Comparison of ENCODE assay signal across 25 mouse cellular contexts in the genomic region with DNA sequence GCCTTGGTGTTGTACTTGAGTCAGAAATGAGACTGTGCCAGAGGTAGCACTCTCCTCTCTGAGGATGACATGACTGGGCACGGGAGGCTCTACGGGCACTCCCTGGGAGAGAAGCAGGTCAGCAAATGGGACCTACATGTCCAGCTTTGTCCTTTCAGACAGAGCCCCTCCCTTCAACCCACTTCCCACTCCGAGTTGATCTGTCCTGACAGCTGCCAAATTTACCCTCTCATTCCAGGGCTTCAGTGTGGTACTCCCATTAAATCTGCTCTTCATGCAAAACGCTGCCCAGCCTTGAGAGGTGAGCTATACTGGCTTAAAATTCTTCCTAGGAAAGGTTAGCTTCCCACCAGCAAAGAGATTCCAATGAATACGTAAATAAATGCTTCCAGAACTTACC.
DNase-seq lines count a peak whose midpoint lies in the region; ATAC-seq and TF ChIP-seq lines count a peak whose summit lies in the region.
"Had no signal": no experiment of that assay in that cellular context is flagged by ENCODE, and none has a peak within 500 bp of the region (broad histone marks: within the 10 kb centered on the region; RNA-seq: fewer than 3 reads in every experiment).

No protein-coding gene starts in this region.

- no peak for TF ChIP-seq POLR2A in myocyte (IDR thresholded peaks at IDR 0.05; ENCODE audit: insufficient read length, low read depth)

- H3K79me2 ChIP-seq in myocyte (ENCODE audit: control insufficient read depth, insufficient read depth), result no peaks in the 10 kb centered on the region

- no peak overlapping the region for H3K27ac ChIP-seq in heart, embryonic 12.5 days (ENCODE audit: poor library complexity, severe bottlenecking)
- no peak overlapping the region for H3K27ac ChIP-seq in heart, embryonic 14.5 days (replicated peaks in 1 of 2; ENCODE audit: control insufficient read depth in 1 of 2, insufficient read depth in 1 of 2, low read depth in 2 of 2, low read length in 2 of 2)
- H3K27ac ChIP-seq in hindbrain, embryonic 10.5 days, result no peak overlapping the region
- H3K27ac ChIP-seq in neural tube, embryonic 15.5 days (replicated peaks), result no peak overlapping the region
- H3K27ac ChIP-seq: embryonic facial prominence, embryonic 12.5 days; embryonic facial prominence, embryonic 15.5 days; forebrain, embryonic 10.5 days; forebrain, embryonic 13.5 days; forebrain, embryonic 15.5 days had no signal

- H3K27me3 ChIP-seq in heart, embryonic 12.5 days (replicated peaks), result no peaks in the 10 kb centered on the region
- no peaks in the 10 kb centered on the region for H3K27me3 ChIP-seq in heart, embryonic 14.5 days (ENCODE audit: control insufficient read depth, insufficient read depth, low read length)
- no peaks in the 10 kb centered on the region for H3K27me3 ChIP-seq in myocyte (ENCODE audit: control insufficient read depth, insufficient read depth, insufficient read length)
- peaks cover 18% of the 10 kb centered on the region; the same call in 1 of the 2 replicates for H3K27me3 ChIP-seq in hindbrain, embryonic 10.5 days (ENCODE audit: insufficient read depth, poor library complexity, severe bottlenecking)
- H3K27me3 ChIP-seq in neural tube, embryonic 15.5 days (replicated peaks), result no peaks in the 10 kb centered on the region
- H3K27me3 ChIP-seq: embryonic facial prominence, embryonic 12.5 days; embryonic facial prominence, embryonic 15.5 days; forebrain, embryonic 13.5 days; forebrain, embryonic 15.5 days had no signal

- peaks cover 57% of the 10 kb centered on the region for H3K4me1 ChIP-seq in heart, embryonic 12.5 days (replicated peaks)
- peaks cover 33 to 49% of the 10 kb centered on the region in 2 experiments for H3K4me1 ChIP-seq in heart, embryonic 14.5 days (ENCODE audit: control insufficient read depth in 2 of 2, insufficient read depth in 2 of 2, low read length in 2 of 2)
- H3K4me1 ChIP-seq in hindbrain, embryonic 10.5 days (replicated peaks), result no peaks in the 10 kb centered on the region
- no peaks in the 10 kb centered on the region for H3K4me1 ChIP-seq in neural tube, embryonic 15.5 days

- peak; percentile 79 for DNase-seq in heart, adult 11 months
- no peak for DNase-seq in heart, postnatal 25 days (ENCODE audit: low spot score)
- DNase-seq in retina, embryonic 14.5 days (ENCODE audit: low spot score), result peak; percentile 68
- DNase-seq in hindbrain, embryonic 10.5 days (ENCODE audit: low spot score), result no peak
- DNase-seq: adrenal gland, adult 2 months; adrenal gland, postnatal 10 days; adrenal gland, postnatal 25 days; cerebellum, adult 11 months; cerebellum, adult 18-20 months; cerebellum, adult 8-10 months; cerebellum, adult 9-11 months; cerebellum, postnatal 14 days; cerebellum, postnatal 36 days; embryo, embryonic 11 days; forebrain, postnatal 0 days had no signal

- ATAC-seq in heart, embryonic 12.5 days (ENCODE audit: insufficient number of reproducible peaks, low FRiP score), result no peak
- no peak for ATAC-seq in heart, embryonic 14.5 days (ENCODE audit: insufficient number of reproducible peaks, insufficient read depth, low FRiP score, low read depth)
- ATAC-seq in neural tube, embryonic 15.5 days (ENCODE audit: low FRiP score), result no peak
- ATAC-seq: forebrain, embryonic 13.5 days; forebrain, embryonic 15.5 days; forebrain, postnatal 0 days had no signal

- H3K36me3 ChIP-seq in heart, embryonic 12.5 days, result no peaks in the 10 kb centered on the region
- H3K36me3 ChIP-seq in heart, embryonic 14.5 days (ENCODE audit: control insufficient read depth, insufficient read depth, low read length), result no peaks in the 10 kb centered on the region
- no peaks in the 10 kb centered on the region for H3K36me3 ChIP-seq in myocyte (ENCODE audit: control insufficient read depth, insufficient read depth)
- no peaks in the 10 kb centered on the region for H3K36me3 ChIP-seq in hindbrain, embryonic 10.5 days
- no peaks in the 10 kb centered on the region for H3K36me3 ChIP-seq in neural tube, embryonic 15.5 days
- H3K36me3 ChIP-seq: embryonic facial prominence, embryonic 12.5 days; embryonic facial prominence, embryonic 15.5 days; forebrain, embryonic 10.5 days; forebrain, embryonic 15.5 days had no signal

- H3ac ChIP-seq in myocyte (ENCODE audit: control insufficient read depth, insufficient read length), result no peak overlapping the region

- no peak overlapping the region for H3K9ac ChIP-seq in heart, embryonic 12.5 days
- H3K9ac ChIP-seq in heart, embryonic 14.5 days (ENCODE audit: low read length), result peak overlapping the region; percentile 48; the same call in 1 of the 2 replicates
- no peak overlapping the region for H3K9ac ChIP-seq in neural tube, embryonic 15.5 days (replicated peaks)
- H3K9ac ChIP-seq: embryonic facial prominence, embryonic 12.5 days; embryonic facial prominence, embryonic 15.5 days; forebrain, embryonic 13.5 days; forebrain, embryonic 15.5 days; forebrain, postnatal 0 days had no signal

- H3K4me2 ChIP-seq in heart, embryonic 12.5 days, result no peak overlapping the region
- H3K4me2 ChIP-seq in heart, embryonic 14.5 days (ENCODE audit: low read length), result no peak overlapping the region
- H3K4me2 ChIP-seq in myocyte (ENCODE audit: low read depth), result no peak overlapping the region
- no peak overlapping the region for H3K4me2 ChIP-seq in neural tube, embryonic 15.5 days
- H3K4me2 ChIP-seq: embryonic facial prominence, embryonic 12.5 days; embryonic facial prominence, embryonic 15.5 days; forebrain, embryonic 13.5 days; forebrain, embryonic 15.5 days had no signal

- no peaks in the 10 kb centered on the region for H3K9me3 ChIP-seq in heart, embryonic 12.5 days (replicated peaks)
- H3K9me3 ChIP-seq in heart, embryonic 14.5 days (ENCODE audit: control insufficient read depth, low read length), result no peaks in the 10 kb centered on the region
- no peaks in the 10 kb centered on the region for H3K9me3 ChIP-seq in hindbrain, embryonic 10.5 days
- H3K9me3 ChIP-seq in neural tube, embryonic 15.5 days (replicated peaks), result no peaks in the 10 kb centered on the region
- H3K9me3 ChIP-seq: embryonic facial prominence, embryonic 12.5 days; embryonic facial prominence, embryonic 15.5 days; forebrain, embryonic 10.5 days; forebrain, embryonic 13.5 days; forebrain, embryonic 15.5 days had no signal

- WGBS in heart, embryonic 12.5 days, result 69% methylated on average over 5 of the region's 5 CpGs
- 63% methylated on average over 5 of the region's 5 CpGs for WGBS in heart, embryonic 14.5 days
- WGBS in hindbrain, embryonic 10.5 days, result 83% methylated on average over 5 of the region's 5 CpGs
- 83% methylated on average over 5 of the region's 5 CpGs for WGBS in neural tube, embryonic 15.5 days

- intact Hi-C loops in heart, postnatal 25 days (cut with DNase I), result no loop called here

- no peak overlapping the region for H3K4me3 ChIP-seq in heart, embryonic 12.5 days
- no peak overlapping the region for H3K4me3 ChIP-seq in heart, embryonic 14.5 days (ENCODE audit: control insufficient read depth in 1 of 2, insufficient read depth in 1 of 2, low read depth in 1 of 2, low read length in 2 of 2)
- no peak overlapping the region for H3K4me3 ChIP-seq in myocyte
- no peak overlapping the region for H3K4me3 ChIP-seq in hindbrain, embryonic 10.5 days
- no peak overlapping the region for H3K4me3 ChIP-seq in neural tube, embryonic 15.5 days (replicated peaks)
- H3K4me3 ChIP-seq: embryonic facial prominence, embryonic 12.5 days; embryonic facial prominence, embryonic 15.5 days; erythroblast, embryonic 14.5 days; forebrain, embryonic 10.5 days; forebrain, embryonic 13.5 days; forebrain, embryonic 15.5 days had no signal

TF ChIP-seq in myocyte, 11 proteins besides CTCF, POLR2A, EP300 and RAD21:
- no peak for TF ChIP-seq SRF (IDR thresholded peaks at IDR 0.05; ENCODE audit: control insufficient read depth, insufficient read length, low read depth)
- TF ChIP-seq MYOD1 (IDR thresholded peaks at IDR 0.05; ENCODE audit: control insufficient read depth in 1 of 3, insufficient read length in 2 of 3, low read depth in 2 of 3), result peak in 2 of 3 experiments; percentile 4 to 57
- TF ChIP-seq CEBPB (IDR thresholded peaks at IDR 0.05; ENCODE audit: insufficient read depth, poor library complexity, severe bottlenecking), result no peak
- no peak for TF ChIP-seq TCF12 (IDR thresholded peaks at IDR 0.05; ENCODE audit: insufficient read depth, poor library complexity, severe bottlenecking)
- TF ChIP-seq POLR2AphosphoS2 (IDR thresholded peaks at IDR 0.05; ENCODE audit: insufficient read length, low read depth), result no peak

Comparison
In these comparisons a context has a peak if more than half of its experiments do, and no peak if none do; other contexts are left out.
1. DNase-seq: peak in heart, adult 11 months (single experiment) and retina, embryonic 14.5 days (single experiment); none in heart, postnatal 25 days (single experiment) and hindbrain, embryonic 10.5 days (single experiment).